Mouse (Mus musculus): ENCODE measurements around the gene Dtnbp1. TPM values are rescaled to one million over a fixed set of nuclear protein-coding genes. Genes with fewer than 3 reads are reported as not detected.

Gene Dtnbp1
- polyA plus RNA-seq, 1 experiment from 2014 or later: 55.6 TPM

DNA sequence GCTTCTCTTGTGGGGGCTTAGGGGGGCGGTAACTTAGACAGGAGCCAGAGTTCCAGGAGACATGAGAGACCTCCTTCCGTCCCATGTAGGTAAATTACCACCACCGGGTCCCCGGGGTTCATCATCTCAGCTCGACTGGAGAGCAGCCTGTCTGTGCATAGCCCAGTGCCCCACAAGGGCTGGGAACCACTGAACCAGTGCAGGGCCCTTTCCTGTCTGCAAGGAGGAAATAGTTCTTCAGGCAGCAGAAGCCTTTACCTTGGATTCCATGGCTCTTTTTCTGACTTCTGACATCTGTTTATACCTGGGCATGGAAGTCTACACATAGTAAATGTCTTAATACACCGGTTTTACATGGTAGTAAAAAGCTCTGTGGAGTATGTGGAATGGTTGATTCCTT is 5.8 kb upstream of the Dtnbp1 start:
- 67% methylated on average over 6 of the region's 6 CpGs for WGBS
- no peak overlapping the region for H3K9ac ChIP-seq (ENCODE audit: low read depth, low read length)
- no peak for ATAC-seq (ENCODE audit: low read depth)

DNA sequence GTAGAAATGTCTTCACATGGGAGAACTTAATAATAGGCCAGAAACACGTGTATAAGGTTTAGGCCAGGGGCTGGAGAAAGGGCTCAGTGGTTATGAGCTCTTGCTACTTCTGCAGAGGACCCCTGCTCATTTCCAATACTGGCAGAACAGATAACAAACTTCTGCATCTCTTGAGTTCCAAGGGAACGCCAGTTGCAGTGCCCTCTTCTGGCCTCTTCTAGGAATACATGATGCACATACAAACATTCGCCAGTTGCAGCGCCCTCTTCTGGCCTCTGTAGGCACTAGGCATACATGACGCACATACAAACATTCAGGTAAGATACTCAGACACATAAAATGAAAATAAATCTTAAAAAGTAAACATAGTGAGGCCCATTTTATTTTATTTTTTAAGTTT is 4.5 kb upstream of the Dtnbp1 start:
- ATAC-seq (ENCODE audit: low read depth): no peak
- no peaks in the 10 kb centered on the region for H3K9me3 ChIP-seq (ENCODE audit: control insufficient read depth, low read length)
- peaks cover 7% of the 10 kb centered on the region for H3K4me1 ChIP-seq (ENCODE audit: control insufficient read depth, insufficient read depth, low read length)
- H3K27ac ChIP-seq (replicated peaks; ENCODE audit: low read depth, low read length): no peak overlapping the region
- H3K4me3 ChIP-seq (ENCODE audit: low read depth, low read length): no peak overlapping the region
- no peaks in the 10 kb centered on the region for H3K36me3 ChIP-seq (ENCODE audit: control insufficient read depth, insufficient read depth, low read length)
- no peak overlapping the region for H3K4me2 ChIP-seq (ENCODE audit: low read depth, low read length)
- WGBS: 78% methylated on average over 5 of the region's 5 CpGs
- H3K9ac ChIP-seq (ENCODE audit: low read depth, low read length): no peak overlapping the region
- no peak for DNase-seq (ENCODE audit: low spot score)
- H3K27me3 ChIP-seq (replicated peaks; ENCODE audit: control insufficient read depth, insufficient read depth, low read length): no peaks in the 10 kb centered on the region

More for the DNA sequence above, 5.8 kb upstream of the Dtnbp1 start:
- H3K9me3 ChIP-seq (ENCODE audit: control insufficient read depth, low read length): no peaks in the 10 kb centered on the region
- H3K4me3 ChIP-seq (ENCODE audit: low read depth, low read length): no peak overlapping the region
- H3K4me1 ChIP-seq (ENCODE audit: control insufficient read depth, insufficient read depth, low read length): peaks cover under 1% of the 10 kb centered on the region
- H3K27ac ChIP-seq (replicated peaks; ENCODE audit: low read depth, low read length): no peak overlapping the region
- H3K4me2 ChIP-seq (ENCODE audit: low read depth, low read length): no peak overlapping the region
- no peaks in the 10 kb centered on the region for H3K36me3 ChIP-seq (ENCODE audit: control insufficient read depth, insufficient read depth, low read length)
- no peaks in the 10 kb centered on the region for H3K27me3 ChIP-seq (replicated peaks; ENCODE audit: control insufficient read depth, insufficient read depth, low read length)
- DNase-seq (ENCODE audit: low spot score): no peak

DNA sequence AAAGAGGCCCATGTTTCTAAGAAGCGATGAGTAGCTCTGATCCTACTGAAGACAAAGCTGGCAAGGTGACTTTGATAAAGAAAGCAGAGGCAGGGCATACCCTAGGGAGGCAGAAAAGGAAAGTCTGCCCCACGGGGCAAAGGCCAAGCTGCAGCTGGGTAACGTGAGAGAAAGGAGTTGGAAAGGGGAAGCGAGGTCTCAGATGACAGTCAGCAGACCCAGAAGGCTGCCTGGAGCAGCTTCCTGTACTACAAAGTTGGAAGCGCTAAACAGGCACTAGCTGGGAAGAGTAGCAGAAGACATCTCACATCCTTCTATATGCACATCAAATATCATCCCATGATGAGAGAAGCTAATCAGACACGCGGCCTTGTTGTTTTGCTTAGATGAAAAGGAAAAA is 3.9 kb upstream of the Dtnbp1 start:
- no peak overlapping the region for H3K27ac ChIP-seq (replicated peaks; ENCODE audit: low read depth, low read length)
- ATAC-seq (ENCODE audit: low read depth): no peak
- H3K4me3 ChIP-seq (ENCODE audit: low read depth, low read length): no peak overlapping the region
- H3K36me3 ChIP-seq (ENCODE audit: control insufficient read depth, insufficient read depth, low read length): no peaks in the 10 kb centered on the region
- no peaks in the 10 kb centered on the region for H3K27me3 ChIP-seq (replicated peaks; ENCODE audit: control insufficient read depth, insufficient read depth, low read length)
- H3K4me1 ChIP-seq (ENCODE audit: control insufficient read depth, insufficient read depth, low read length): peaks cover 7% of the 10 kb centered on the region
- no peak overlapping the region for H3K4me2 ChIP-seq (ENCODE audit: low read depth, low read length)
- no peak overlapping the region for H3K9ac ChIP-seq (ENCODE audit: low read depth, low read length)
- 45% methylated on average over 7 of the region's 7 CpGs for WGBS
- no peaks in the 10 kb centered on the region for H3K9me3 ChIP-seq (ENCODE audit: control insufficient read depth, low read length)
- no peak for DNase-seq (ENCODE audit: low spot score)

DNA sequence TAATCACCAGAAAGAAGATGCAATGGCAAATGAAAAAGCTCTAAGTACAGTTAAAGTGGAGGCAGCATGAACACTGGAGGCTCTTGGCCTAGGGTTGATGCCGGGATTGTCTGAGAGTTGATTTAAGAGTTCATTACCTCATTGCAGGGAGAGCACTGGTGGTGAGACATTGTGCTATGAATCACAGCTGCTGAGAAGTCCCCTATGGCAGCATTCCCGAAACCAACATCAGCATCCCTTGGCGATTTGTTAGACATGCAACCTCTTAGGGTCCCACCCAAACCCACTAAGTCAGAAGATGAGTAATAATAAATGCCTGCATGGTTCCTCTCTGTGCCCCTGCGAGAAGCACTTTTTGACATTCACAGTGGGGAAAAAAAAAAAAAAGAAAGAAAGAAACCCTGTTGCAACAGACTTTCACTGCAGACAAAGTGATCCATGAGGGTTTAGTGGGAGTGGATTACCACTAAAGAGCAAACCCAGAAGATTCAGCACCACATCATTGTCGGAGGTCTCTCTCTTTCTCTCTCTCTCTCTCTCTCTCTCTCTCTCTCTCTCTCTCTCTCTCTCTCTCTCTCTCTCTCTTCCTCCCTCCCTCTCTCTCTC is 3.1 kb upstream of the Dtnbp1 start:
- Histone ChIP-seq H3K9me3 (ENCODE audit: control insufficient read depth, low read length) (no peaks in the 10 kb centered on the region), H3K27me3 (replicated peaks; ENCODE audit: control insufficient read depth, insufficient read depth, low read length) (no peaks in the 10 kb centered on the region), H3K36me3 (ENCODE audit: control insufficient read depth, insufficient read depth, low read length) (no peaks in the 10 kb centered on the region), H3K4me1 (ENCODE audit: control insufficient read depth, insufficient read depth, low read length) (peaks cover 11% of the 10 kb centered on the region), H3K9ac (ENCODE audit: low read depth, low read length) (no peak overlapping the region), H3K27ac (replicated peaks; ENCODE audit: low read depth, low read length) (no peak overlapping the region), H3K4me2 (ENCODE audit: low read depth, low read length) (no peak overlapping the region), H3K4me3 (ENCODE audit: low read depth, low read length) (no peak overlapping the region)
- 80% methylated on average over 5 of the region's 5 CpGs for WGBS
- no peak for ATAC-seq (ENCODE audit: low read depth)
- DNase-seq (ENCODE audit: low spot score): no peak

DNA sequence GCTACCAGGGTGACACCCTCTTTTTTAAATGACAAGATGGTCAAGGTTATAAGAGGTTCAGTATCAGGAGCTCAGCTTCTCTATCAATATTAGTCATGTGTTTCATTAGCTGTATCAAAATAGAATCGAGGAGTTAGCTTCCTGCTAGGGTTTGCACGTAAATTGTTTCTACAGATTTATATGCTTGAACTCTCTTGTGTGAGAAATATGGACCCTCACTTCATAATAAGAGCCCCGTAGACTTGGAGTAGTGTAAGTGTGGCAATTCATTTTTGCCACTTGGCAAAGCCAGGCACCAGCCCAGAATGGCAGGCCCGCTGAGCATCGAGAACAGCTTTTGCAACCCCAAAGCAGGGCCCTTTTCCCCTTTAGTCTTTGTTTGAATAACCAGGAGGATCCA is 1.1 kb upstream of the Dtnbp1 start:
- H3K9ac ChIP-seq (ENCODE audit: low read depth, low read length): no peak overlapping the region

DNA sequence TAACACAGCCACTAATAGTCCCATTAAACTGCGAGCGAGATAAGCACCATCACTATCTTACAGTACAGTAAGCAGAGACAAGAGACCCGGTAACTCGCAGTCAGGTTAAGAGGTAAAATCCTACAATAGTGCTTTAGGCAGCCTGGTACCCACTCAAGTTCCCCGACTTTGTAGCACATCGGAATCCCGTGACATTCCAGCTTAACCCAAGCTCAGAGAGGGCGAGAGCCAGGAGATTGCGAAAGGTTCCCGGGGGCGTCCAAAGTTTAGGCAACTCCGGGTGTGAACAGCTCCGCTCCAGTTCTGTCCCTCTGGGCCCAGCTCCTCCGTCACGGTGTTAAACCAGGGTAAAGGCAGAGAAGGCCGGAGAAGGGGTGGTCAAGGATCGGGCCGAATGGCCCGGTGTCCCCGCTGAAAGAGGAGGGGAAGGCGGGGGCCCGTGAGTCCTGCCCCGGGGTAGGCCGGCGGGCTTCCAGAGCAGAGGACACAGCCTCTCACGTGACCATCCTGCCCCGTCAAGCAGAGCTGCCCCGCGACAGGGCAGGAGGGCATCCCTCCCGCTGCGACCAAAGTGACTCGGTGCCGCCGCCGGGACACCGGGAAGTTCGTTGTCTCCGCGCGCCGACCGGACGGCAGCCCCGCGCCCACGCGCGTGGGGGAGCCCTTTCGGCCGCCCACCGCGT is 578 bp downstream of the Dtnbp1 start:
- Histone ChIP-seq H3K4me2 (ENCODE audit: low read depth, low read length) (peak overlapping the region; percentile 78), H3K9me3 (ENCODE audit: control insufficient read depth, low read length) (no peaks in the 10 kb centered on the region), H3K27ac (replicated peaks; ENCODE audit: low read depth, low read length) (peak overlapping the region; percentile 65), H3K36me3 (ENCODE audit: control insufficient read depth, insufficient read depth, low read length) (peaks cover 7% of the 10 kb centered on the region), H3K4me3 (ENCODE audit: low read depth, low read length) (peak overlapping the region; percentile 88), H3K27me3 (replicated peaks; ENCODE audit: control insufficient read depth, insufficient read depth, low read length) (no peaks in the 10 kb centered on the region), H3K9ac (ENCODE audit: low read depth, low read length) (peak overlapping the region; percentile 88), H3K4me1 (ENCODE audit: control insufficient read depth, insufficient read depth, low read length) (peaks cover 11% of the 10 kb centered on the region)
- DNase-seq (ENCODE audit: low spot score): peak; percentile 58
- peak; percentile 61 for ATAC-seq (ENCODE audit: low read depth)
- WGBS: under 1% methylated on average over 25 of the region's 52 CpGs

More for the DNA sequence above, 1.1 kb upstream of the Dtnbp1 start:
- DNase-seq (ENCODE audit: low spot score) (no peak), ATAC-seq (ENCODE audit: low read depth) (no peak)
- Histone ChIP-seq H3K4me1 (ENCODE audit: control insufficient read depth, insufficient read depth, low read length) (peaks cover 11% of the 10 kb centered on the region), H3K4me3 (ENCODE audit: low read depth, low read length) (no peak overlapping the region; the same call in 1 of the 2 replicates), H3K9me3 (ENCODE audit: control insufficient read depth, low read length) (no peaks in the 10 kb centered on the region), H3K4me2 (ENCODE audit: low read depth, low read length) (peak overlapping the region; percentile 78), H3K36me3 (ENCODE audit: control insufficient read depth, insufficient read depth, low read length) (peaks cover 7% of the 10 kb centered on the region), H3K27ac (replicated peaks; ENCODE audit: low read depth, low read length) (no peak overlapping the region), H3K27me3 (replicated peaks; ENCODE audit: control insufficient read depth, insufficient read depth, low read length) (no peaks in the 10 kb centered on the region)
- WGBS: 52% methylated on average over 5 of the region's 5 CpGs

DNA sequence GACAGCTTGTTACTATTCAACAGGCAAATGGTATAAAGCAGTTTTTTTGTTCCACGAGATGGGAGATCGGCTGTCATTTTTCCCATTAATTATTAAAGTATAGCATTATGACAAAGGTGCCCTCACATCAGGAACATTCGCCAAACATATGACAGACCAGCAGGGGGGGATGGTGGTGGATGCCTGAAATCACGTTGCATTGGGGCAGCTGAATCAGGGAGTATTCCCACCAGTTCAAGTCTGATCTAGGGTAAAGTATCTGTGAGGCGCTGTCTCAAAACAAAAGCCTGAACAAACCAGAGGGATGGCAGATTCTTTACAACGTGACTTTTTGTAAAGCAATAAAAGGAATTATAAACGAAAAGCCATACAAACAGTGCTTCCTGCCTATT is 1.1 kb downstream of the Dtnbp1 start:
- ATAC-seq (ENCODE audit: low read depth): no peak
- peak; percentile 63 for DNase-seq (ENCODE audit: low spot score)
- peaks cover 11% of the 10 kb centered on the region for H3K4me1 ChIP-seq (ENCODE audit: control insufficient read depth, insufficient read depth, low read length)
- H3K36me3 ChIP-seq (ENCODE audit: control insufficient read depth, insufficient read depth, low read length): peaks cover 7% of the 10 kb centered on the region
- H3K27me3 ChIP-seq (replicated peaks; ENCODE audit: control insufficient read depth, insufficient read depth, low read length): no peaks in the 10 kb centered on the region
- WGBS: 19% methylated on average over 7 of the region's 7 CpGs
- peak overlapping the region; percentile 88 for H3K4me3 ChIP-seq (ENCODE audit: low read depth, low read length)
- H3K27ac ChIP-seq (replicated peaks; ENCODE audit: low read depth, low read length): no peak overlapping the region
- H3K9ac ChIP-seq (ENCODE audit: low read depth, low read length): peak overlapping the region; percentile 88
- H3K9me3 ChIP-seq (ENCODE audit: control insufficient read depth, low read length): no peaks in the 10 kb centered on the region
- peak overlapping the region; percentile 78 for H3K4me2 ChIP-seq (ENCODE audit: low read depth, low read length)

DNA sequence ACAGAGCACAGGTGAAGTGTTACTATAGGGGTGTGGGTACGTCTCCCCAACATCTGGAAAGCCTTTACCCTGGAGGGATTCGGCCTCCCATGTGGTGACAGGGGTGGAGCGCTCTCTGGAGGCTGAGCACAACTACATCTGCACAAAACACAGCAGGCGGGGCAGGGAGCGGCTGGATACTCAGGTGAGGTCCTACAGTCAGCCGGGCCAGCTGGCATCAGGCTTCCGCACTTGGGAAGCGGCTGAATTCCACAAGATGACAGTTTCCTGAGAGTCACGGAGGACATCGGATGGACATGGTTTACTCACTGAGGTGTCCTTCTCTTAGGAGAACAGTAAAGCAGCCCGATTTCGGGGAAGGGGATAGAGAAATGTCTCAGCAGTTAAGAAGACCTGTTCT is 2.7 kb downstream of the Dtnbp1 start:
- H3K4me1 ChIP-seq (ENCODE audit: control insufficient read depth, insufficient read depth, low read length): peaks cover 11% of the 10 kb centered on the region
- peaks cover 7% of the 10 kb centered on the region for H3K36me3 ChIP-seq (ENCODE audit: control insufficient read depth, insufficient read depth, low read length)
- H3K4me2 ChIP-seq (ENCODE audit: low read depth, low read length): no peak overlapping the region
- DNase-seq (ENCODE audit: low spot score) (no peak), ATAC-seq (ENCODE audit: low read depth) (no peak)
- H3K9me3 ChIP-seq (ENCODE audit: control insufficient read depth, low read length): no peaks in the 10 kb centered on the region
- 88% methylated on average over 12 of the region's 12 CpGs for WGBS
- H3K27me3 ChIP-seq (replicated peaks; ENCODE audit: control insufficient read depth, insufficient read depth, low read length): no peaks in the 10 kb centered on the region
- no peak overlapping the region for H3K27ac ChIP-seq (replicated peaks; ENCODE audit: low read depth, low read length)
- H3K4me3 ChIP-seq (ENCODE audit: low read depth, low read length): no peak overlapping the region
- H3K9ac ChIP-seq (ENCODE audit: low read depth, low read length): no peak overlapping the region

DNA sequence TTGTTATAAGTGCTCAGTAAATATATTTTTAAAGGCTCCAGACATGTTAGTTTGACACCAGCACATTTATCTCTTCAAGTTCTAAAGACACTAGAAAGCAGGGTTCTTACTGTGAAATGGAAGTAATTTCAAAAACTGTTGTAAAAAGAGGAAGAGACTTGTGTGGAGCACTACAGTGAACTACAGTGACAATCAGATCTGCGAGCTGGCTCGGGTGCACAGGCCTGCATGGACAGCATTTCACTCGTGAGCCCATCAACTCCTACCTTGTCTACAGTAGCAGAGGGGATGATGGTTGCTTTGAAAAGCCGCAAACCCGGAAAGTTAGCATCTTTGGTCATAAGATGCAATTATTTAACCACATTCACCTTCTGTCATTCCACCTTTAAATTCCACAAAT is 5.6 kb downstream of the Dtnbp1 start:
- 0 out of 2 replicates have a peak, but pooled peaks cover 4% of the 10 kb centered on the region for H3K4me1 ChIP-seq (ENCODE audit: control insufficient read depth, insufficient read depth, low read length)
- 88% methylated on average over 5 of the region's 5 CpGs for WGBS
- peaks cover 13% of the 10 kb centered on the region for H3K36me3 ChIP-seq (ENCODE audit: control insufficient read depth, insufficient read depth, low read length)
- H3K27ac ChIP-seq (replicated peaks; ENCODE audit: low read depth, low read length): no peak overlapping the region
- no peaks in the 10 kb centered on the region for H3K27me3 ChIP-seq (replicated peaks; ENCODE audit: control insufficient read depth, insufficient read depth, low read length)
- H3K9me3 ChIP-seq (ENCODE audit: control insufficient read depth, low read length): no peaks in the 10 kb centered on the region
- H3K4me2 ChIP-seq (ENCODE audit: low read depth, low read length): no peak overlapping the region
- no peak for DNase-seq (ENCODE audit: low spot score)
- no peak for ATAC-seq (ENCODE audit: low read depth)
- H3K4me3 ChIP-seq (ENCODE audit: low read depth, low read length): no peak overlapping the region
- H3K9ac ChIP-seq (ENCODE audit: low read depth, low read length): no peak overlapping the region

All from embryonic facial prominence, embryonic 14.5 days (tissue).